Mouse (Mus musculus) forebrain, embryonic 10.5 days (tissue): ENCODE measurements around the gene Ptpn18. TPM values are rescaled to one million over a fixed set of nuclear protein-coding genes. Genes with fewer than 3 reads are reported as not detected.
"Not testable (repeated sequence)": the region's sequence is repeated elsewhere in the genome, so short reads cannot be mapped to it uniquely, and the experiment has no call there.

Experiments
- DNase-seq: peaks from one replicate; pipeline ENCODE4 v3.0.0-alpha.2; 2017; ENCODE audit warnings: low spot score; ENCODE audit errors: extremely low spot score
- H3K27ac ChIP-seq: fragments of 300-500 bp; sonication (generic); 2 replicates; pipeline ENCODE4 v1.5.1; 2016; ENCODE audit warnings: mild to moderate bottlenecking
- H3K27me3 ChIP-seq: fragments of 300-500 bp; sonication (generic); 2 replicates; pipeline ENCODE4 v1.6.1; 2016; ENCODE audit warnings: mild to moderate bottlenecking; ENCODE audit not compliant: poor library complexity, severe bottlenecking
- H3K36me3 ChIP-seq: fragments of 300-500 bp; sonication (generic); replicated peaks from 2 replicates; pipeline ENCODE4 v1.6.1; 2016; ENCODE audit warnings: mild to moderate bottlenecking, moderate library complexity
- H3K4me1 ChIP-seq: fragments of 300-500 bp; sonication (generic); 2 replicates; pipeline ENCODE4 v1.6.1; 2016
- H3K4me3 ChIP-seq: fragments of 300-500 bp; sonication (generic); 2 replicates; pipeline ENCODE4 v1.5.1; 2016; ENCODE audit warnings: mild to moderate bottlenecking, moderate library complexity
- H3K9me3 ChIP-seq: fragments of 300-500 bp; sonication (generic); 2 replicates; pipeline ENCODE4 v1.6.1; 2016; ENCODE audit warnings: mild to moderate bottlenecking, moderate library complexity
- WGBS: fragments of 180-500 bp; shearing (Covaris S2); methylation state at CpG from one replicate; pipeline ENCODE4 v1.1.7; 2016; 5-methylcytosine and 5-hydroxymethylcytosine counted together
- polyA plus RNA-seq: library from polyadenylated mRNA; unstranded; fragments of >200 nt; fragmentation: Nextera tagmentation; extraction: Ambion mirVana; gene quantifications from 2 replicates; pipeline ENCODE4 v1.2.1, GENCODE M21; 2016

Ptpn18 gene
- polyA plus RNA-seq, result 3.4 and 6.0 TPM in 2 replicates

DNA sequence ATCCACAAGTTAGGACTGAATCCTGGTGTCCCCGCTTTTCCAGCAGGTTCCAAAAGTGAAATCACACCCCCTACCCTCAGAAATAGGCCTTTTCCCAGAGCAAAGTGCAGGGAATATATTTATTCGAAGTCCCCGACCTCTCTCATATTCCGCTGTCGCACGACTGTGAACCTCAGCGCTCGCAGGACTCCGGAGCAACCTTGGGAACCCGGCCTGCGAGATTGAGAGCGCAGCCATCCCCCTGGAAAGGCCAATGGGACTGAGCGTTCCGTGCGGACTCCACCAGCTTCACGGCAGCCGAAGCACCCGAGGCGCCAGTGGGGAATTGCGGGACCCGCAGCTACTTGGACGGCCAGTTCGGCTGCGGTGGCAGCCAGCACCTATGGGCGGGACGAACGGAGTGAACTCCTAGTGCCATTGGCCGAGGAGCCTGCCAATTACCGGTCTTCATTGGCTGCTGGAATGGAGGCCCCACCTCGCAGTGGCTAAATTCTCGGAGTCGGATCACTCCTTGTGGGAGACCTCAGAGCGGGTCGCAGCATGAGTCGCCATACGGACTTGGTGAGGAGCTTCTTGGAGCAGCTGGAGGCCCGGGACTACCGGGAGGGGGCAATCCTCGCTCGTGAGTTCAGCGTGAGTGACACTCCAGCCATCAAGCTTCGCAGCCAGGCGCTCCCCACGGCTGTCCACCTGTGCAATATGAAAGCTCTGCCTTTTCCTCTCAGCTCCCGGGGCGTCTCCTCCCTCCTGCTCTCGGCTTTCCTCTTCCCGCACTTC lies at the start of gene Ptpn18:
Gene Ptpn18, plus strand, starts transcription at position 479 of the 777 bp plus-strand sequence.
- Histone ChIP-seq H3K36me3 (no peaks in the 10 kb centered on the region), H3K4me1 (peaks cover 19% of the 10 kb centered on the region), H3K27ac (peak within 1 kb of the TSS; percentile 69; the same call in 1 of the 2 replicates), H3K4me3 (peak within 1 kb of the TSS; percentile 71), H3K27me3 (peaks cover 67% of the 10 kb centered on the region), H3K9me3 (no peaks in the 10 kb centered on the region)
- under 1% methylated on average over 48 of the region's 48 CpGs for WGBS
- DNase-seq, result peak; percentile 87

DNA sequence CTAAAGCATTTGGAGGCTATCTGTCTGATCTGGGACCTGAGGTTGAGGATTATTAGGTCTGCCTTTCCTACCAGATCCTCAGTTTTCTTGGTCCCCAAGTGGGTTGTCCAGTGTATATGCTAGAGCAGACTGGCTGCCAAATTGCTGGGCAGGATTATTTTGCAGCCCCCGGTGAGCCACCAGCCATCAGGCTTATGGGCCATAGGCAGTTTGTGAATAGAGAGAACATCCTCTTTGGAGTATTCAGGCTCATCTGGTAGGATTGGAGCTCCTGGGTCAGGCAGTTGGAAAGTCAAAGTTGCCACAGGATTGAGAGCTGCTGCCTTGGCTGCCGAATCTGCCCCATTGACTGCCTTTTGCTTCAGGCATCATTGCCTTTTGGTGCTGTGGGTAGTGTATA lies 31.1 kb upstream of the Ptpn18 start:
- no peaks in the 10 kb centered on the region for H3K27me3 ChIP-seq
- H3K27ac ChIP-seq, result no peak overlapping the region
- H3K9me3 ChIP-seq, result peaks cover 48% of the 10 kb centered on the region
- WGBS, result 95% methylated on average over 2 of the region's 2 CpGs
- no peak for DNase-seq
- H3K36me3 ChIP-seq, result peaks cover 32% of the 10 kb centered on the region
- H3K4me1 ChIP-seq, result peaks cover 15% of the 10 kb centered on the region
- H3K4me3 ChIP-seq, result no peak overlapping the region

DNA sequence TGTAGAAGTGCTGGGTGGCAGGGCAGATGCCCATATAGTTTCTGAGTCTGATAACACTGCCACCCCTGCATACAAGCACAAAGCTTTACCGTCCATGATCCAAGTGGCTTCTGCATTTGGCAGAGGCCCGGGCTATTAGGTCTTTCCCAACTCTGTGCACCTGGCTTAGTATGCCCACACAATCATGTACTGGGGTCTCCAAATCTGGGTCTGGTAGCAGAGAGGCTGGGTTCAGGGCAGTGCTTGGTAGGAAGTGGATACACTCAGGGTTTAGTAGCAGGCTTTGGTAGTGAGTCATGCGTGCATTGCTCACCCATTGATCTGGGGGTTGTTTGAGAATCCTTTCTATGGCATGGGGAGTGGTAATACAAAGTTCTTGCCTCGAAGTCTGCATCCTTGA lies 30.3 kb upstream of the Ptpn18 start:
- WGBS, result 93% methylated on average over 4 of the region's 4 CpGs
- no peak overlapping the region for H3K4me3 ChIP-seq
- DNase-seq, result no peak
- no peak overlapping the region for H3K27ac ChIP-seq
- peaks cover 32% of the 10 kb centered on the region for H3K36me3 ChIP-seq
- no peaks in the 10 kb centered on the region for H3K27me3 ChIP-seq
- peaks cover 48% of the 10 kb centered on the region for H3K9me3 ChIP-seq
- H3K4me1 ChIP-seq, result peaks cover 23% of the 10 kb centered on the region

DNA sequence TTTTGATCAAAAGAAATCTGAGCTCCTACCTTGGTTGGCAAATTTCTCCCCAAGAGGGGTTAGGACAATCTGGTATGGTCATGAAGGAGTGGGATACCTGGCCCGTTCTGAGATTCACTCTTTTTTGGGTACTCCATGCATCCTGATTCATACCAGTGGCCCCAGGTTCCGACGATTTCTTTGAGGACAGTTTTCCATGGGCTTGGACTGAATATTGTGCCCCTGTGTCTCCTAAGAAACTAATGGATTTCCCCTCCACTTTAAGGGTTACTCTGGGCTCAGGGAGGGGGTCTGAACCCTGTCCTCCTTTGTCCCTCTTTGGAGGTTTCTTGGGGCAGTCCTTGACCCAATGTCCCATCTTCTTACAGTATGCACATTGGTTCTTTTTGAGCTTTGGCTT lies 28.6 kb upstream of the Ptpn18 start:
- no peak for DNase-seq
- WGBS, result 91% methylated on average over 3 of the region's 3 CpGs
- peaks cover 32% of the 10 kb centered on the region for H3K36me3 ChIP-seq
- H3K4me1 ChIP-seq, result peaks cover 29% of the 10 kb centered on the region
- no peak overlapping the region for H3K4me3 ChIP-seq
- no peaks in the 10 kb centered on the region for H3K27me3 ChIP-seq
- peaks cover 48% of the 10 kb centered on the region for H3K9me3 ChIP-seq
- no peak overlapping the region for H3K27ac ChIP-seq

DNA sequence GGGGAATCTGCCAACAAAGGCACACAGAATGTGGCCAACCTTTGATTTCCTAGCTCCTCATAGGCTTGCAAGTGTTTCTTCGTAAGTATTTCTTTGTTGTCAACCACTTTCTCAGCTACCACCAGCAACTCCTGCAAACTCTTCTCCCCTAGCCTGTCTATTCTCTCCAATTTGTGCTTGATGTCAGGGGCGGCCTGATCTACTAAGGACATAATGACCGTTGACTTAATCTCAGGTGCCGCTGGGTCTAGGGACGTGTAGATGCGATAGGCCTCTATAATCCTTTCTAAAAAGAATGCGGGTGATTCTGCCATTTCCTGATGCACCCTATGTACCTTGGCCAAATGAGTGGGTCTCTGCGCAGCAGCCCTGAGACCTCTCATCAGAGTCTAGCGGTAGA lies 28.1 kb upstream of the Ptpn18 start:
- Histone ChIP-seq H3K27me3 (no peaks in the 10 kb centered on the region), H3K9me3 (peaks cover 46% of the 10 kb centered on the region), H3K27ac (no peak overlapping the region), H3K4me3 (no peak overlapping the region), H3K4me1 (peaks cover 29% of the 10 kb centered on the region), H3K36me3 (peaks cover 32% of the 10 kb centered on the region)
- 94% methylated on average over 9 of the region's 9 CpGs for WGBS
- DNase-seq, result no peak

DNA sequence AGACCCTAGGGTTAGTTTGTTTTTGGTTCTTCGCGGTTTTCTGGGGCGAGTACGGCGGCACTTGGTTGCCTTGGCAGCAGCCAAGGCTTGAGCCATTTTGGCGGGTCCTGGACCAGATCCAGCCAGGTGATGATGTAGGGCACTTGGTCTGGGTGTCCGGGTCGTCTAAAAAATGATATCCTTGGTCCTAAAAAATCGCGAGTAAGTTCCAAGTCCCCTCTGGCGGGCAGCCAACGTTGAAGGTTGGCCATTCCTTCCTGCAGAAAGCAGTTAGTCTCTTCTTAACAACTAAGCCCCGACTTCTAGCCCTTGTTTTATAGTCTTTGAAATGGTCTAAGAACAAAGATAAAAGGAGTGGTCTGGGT lies 27.2 kb upstream of the Ptpn18 start:
- peak overlapping the region; percentile 67 for H3K4me3 ChIP-seq
- peaks cover 39% of the 10 kb centered on the region for H3K9me3 ChIP-seq
- H3K27me3 ChIP-seq, result no peaks in the 10 kb centered on the region
- H3K36me3 ChIP-seq, result peaks cover 40% of the 10 kb centered on the region
- WGBS, result 33% methylated on average over 13 of the region's 13 CpGs
- DNase-seq, result peak; percentile 27
- H3K27ac ChIP-seq, result peak overlapping the region; percentile 92
- peaks cover 29% of the 10 kb centered on the region for H3K4me1 ChIP-seq

DNA sequence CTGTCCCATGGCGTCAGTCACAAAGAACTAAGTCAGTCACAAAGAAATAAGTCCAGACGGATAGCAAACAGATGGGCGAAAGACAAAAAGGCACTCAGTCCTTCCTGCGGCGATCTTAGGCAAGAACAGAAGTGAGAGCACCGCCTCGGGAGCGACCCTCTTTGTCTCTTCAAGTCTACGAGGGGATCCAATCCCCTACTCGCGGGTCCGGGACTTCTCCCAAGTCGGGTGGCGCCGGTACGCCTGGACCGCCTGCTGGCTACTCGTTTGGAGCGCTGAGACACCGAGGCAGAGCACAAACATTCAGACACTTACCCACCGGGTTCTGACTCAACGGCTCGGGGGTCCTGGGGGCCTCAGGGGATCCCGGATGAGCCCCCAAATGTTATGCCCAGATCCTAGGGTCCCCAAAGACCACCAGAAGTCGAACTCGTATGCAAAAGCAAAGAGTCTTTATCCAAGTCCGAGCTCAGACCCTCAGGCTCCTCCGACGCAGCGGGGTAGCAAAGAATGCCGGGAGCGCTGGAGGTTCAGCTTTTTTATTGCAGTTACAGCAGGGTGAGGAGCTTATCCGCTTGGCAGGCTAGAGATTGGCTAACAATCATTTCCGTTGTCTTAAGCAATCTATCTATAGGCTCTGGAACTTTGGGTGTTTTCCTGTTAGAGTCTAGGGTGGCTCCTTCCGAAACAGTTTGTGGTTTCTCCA lies 26.6 kb upstream of the Ptpn18 start:
- H3K27ac ChIP-seq, result peak overlapping the region; percentile 92
- 7% methylated on average over 35 of the region's 35 CpGs for WGBS

DNA sequence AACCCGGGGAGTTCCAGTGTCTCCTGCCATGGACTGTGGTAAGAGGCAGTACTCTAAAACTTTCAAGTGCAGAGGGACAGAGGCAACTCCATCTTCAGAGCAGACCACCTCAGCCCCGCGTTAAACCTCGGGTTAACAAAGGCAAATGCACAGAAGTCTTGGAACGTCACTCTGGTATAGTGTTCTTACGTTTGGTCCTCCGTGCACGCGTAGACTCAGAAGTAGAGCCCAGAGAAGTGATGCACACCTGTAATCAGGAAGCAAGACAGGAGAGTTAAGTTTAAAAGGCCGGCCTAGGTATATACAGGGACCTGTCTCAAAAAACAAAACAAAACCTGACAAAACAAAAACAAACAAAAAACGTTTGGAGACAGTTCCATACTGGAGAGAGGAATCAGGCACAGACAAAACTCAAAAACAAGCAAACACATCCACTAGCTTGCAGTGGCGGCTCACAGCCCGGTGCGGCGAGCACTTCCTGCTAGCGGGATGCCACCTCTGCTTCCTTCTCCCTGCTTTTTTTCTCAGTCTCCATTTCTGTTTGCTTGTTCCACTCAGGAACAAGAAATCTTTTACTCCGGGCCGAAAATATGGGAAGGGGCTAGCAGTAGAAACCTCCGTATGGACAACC lies 25.6 kb upstream of the Ptpn18 start:
- DNase-seq, result peak; percentile 49
- Histone ChIP-seq H3K4me1 (peaks cover 36% of the 10 kb centered on the region), H3K27me3 (no peaks in the 10 kb centered on the region), H3K9me3 (peaks cover 34% of the 10 kb centered on the region), H3K4me3 (peak overlapping the region; percentile 67), H3K36me3 (peaks cover 45% of the 10 kb centered on the region), H3K27ac (peak overlapping the region; percentile 92)
- WGBS, result 7% methylated on average over 19 of the region's 19 CpGs

More for the DNA sequence above, 26.6 kb upstream of the Ptpn18 start:
- no peaks in the 10 kb centered on the region for H3K27me3 ChIP-seq
- DNase-seq, result peak; percentile 76
- H3K36me3 ChIP-seq, result peaks cover 45% of the 10 kb centered on the region
- peaks cover 29% of the 10 kb centered on the region for H3K4me1 ChIP-seq
- H3K4me3 ChIP-seq, result peak overlapping the region; percentile 67
- peaks cover 37% of the 10 kb centered on the region for H3K9me3 ChIP-seq

DNA sequence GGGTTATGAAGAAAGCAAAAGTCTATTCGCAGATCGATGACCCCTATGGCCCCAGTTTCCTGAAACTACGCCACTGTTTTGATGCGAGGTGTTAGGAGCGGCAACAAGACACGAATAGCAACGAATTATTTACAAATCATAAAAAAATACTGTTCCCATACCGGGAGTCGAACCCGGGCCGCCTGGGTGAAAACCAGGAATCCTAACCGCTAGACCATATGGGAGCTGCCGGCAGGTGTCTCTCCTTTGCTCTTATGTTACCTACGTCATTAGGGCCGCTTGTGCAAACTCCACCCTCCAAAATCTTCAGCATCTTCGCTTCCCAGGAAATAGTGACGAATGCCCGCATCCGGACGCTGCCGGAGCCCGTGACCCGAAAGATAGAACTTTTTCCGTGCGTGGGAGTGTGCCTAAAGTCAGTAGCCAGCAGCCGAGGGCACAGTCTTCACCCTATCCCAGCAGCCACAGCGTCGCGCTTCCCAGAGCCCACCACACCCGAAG lies 24.9 kb upstream of the Ptpn18 start:
- DNase-seq, result peak; percentile 93
- peaks cover 38% of the 10 kb centered on the region for H3K36me3 ChIP-seq
- H3K4me3 ChIP-seq, result peak overlapping the region; percentile 67
- WGBS, result under 1% methylated on average over 30 of the region's 30 CpGs
- H3K27me3 ChIP-seq, result no peaks in the 10 kb centered on the region
- H3K27ac ChIP-seq, result peak overlapping the region; percentile 92
- peaks cover 36% of the 10 kb centered on the region for H3K4me1 ChIP-seq
- H3K9me3 ChIP-seq, result peaks cover 27% of the 10 kb centered on the region

DNA sequence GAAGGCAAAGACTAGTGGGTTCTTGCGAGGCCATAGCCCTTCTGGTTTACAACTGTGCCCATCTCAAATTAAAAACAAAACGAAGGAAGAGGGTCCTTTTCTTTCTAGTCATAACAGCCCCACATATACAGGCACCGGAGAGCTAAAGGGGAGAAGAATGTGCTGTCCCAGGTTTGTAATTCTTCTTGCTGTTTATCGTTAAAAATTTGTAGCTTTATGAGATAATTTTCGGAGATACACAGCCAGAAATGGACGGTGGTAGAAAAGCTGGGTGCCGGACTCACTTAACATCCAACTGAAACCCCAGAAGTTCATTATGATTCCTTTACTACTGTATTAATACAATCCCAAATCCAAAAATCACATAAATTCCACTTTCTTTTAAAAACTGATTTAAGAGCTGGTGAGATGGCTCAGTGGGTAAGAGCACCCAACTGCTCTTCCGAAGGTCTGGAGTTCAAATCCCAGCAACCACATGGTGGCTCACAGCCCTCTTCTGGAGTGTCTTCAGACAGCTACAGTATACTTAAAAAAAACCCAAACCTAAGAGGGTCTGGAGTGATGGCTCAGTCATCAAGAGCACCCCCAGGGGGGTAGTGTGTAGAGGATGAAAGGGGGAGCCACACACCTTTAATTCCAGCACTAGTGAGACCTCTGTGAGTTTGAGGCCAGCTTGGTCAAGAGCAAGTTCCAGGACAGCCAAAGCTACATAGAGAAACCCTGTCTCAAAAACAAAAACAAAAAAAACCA lies 24.0 kb upstream of the Ptpn18 start:
- peak overlapping the region; percentile 67 for H3K4me3 ChIP-seq
- DNase-seq, result no peak
- 30% methylated on average over 8 of the region's 8 CpGs for whole genome bisulfite sequencing

DNA sequence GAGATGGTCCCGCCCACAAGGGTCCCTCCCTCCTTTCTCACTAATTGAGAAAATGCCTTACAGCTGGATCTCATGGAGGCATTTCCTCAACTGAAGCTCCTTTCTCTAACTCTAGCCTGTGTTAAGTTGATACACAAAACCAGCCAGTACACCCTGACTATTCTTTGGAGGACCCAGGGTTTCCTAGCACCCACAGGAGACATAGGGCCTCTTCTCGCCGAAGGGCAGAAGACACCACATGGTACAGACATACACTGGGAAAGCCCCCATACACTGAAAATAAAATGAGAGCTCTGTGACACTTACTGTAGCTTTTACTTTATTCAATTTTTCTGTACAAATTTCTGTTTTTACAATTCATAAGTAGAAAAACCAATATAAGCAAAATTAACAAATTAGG lies 23.2 kb upstream of the Ptpn18 start:
- H3K27ac ChIP-seq, result no peak overlapping the region
- H3K9me3 ChIP-seq, result peaks cover 10% of the 10 kb centered on the region
- no peak for DNase-seq
- peaks cover 24% of the 10 kb centered on the region for H3K36me3 ChIP-seq
- peaks cover 49% of the 10 kb centered on the region for H3K4me1 ChIP-seq
- no peaks in the 10 kb centered on the region for H3K27me3 ChIP-seq
- no peak overlapping the region for H3K4me3 ChIP-seq
- 81% methylated on average over 3 of the region's 3 CpGs for WGBS

More for the DNA sequence above, 24.0 kb upstream of the Ptpn18 start:
- H3K9me3 ChIP-seq, result peaks cover 18% of the 10 kb centered on the region
- H3K36me3 ChIP-seq, result peaks cover 30% of the 10 kb centered on the region
- peak overlapping the region; percentile 92 for H3K27ac ChIP-seq
- no peaks in the 10 kb centered on the region for H3K27me3 ChIP-seq
- peaks cover 41% of the 10 kb centered on the region for H3K4me1 ChIP-seq

DNA sequence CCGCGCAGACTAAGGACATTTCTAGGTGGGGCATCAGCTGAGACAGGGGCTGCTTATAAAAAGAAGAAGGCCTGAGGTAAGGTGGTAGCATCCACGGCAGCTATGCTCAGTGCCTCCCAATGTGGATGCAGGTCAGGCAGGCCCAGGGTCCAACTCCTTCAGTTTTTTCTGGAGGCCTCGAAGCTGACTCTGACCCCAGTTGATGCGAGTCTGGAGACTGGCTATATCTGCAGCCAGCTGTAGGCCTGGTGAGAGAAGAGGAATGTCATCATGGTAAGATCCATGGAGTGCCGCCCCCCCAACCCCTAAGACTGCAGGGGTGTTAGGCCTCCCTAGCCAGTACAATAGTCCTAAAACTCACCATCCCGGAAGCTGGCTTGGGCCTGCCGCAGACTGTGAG lies 22.2 kb upstream of the Ptpn18 start:
- H3K9me3 ChIP-seq, H3K27me3 ChIP-seq, H3K27ac ChIP-seq, DNase-seq, H3K4me3 ChIP-seq: not testable (repeated sequence)
- 93% methylated on average over 8 of the region's 8 CpGs for WGBS
- H3K36me3 ChIP-seq, result peaks cover 24% of the 10 kb centered on the region
- H3K4me1 ChIP-seq, result peaks cover 51% of the 10 kb centered on the region
